Mouse (Mus musculus) spleen, adult 2 months (tissue): ENCODE data around the gene Dgcr6.

Experiments
- CTCF ChIP-seq: fragments of 200-500 bp; IDR thresholded peaks from 2 replicates; pipeline ENCODE4 v1.5.1; 2011; ENCODE audit warnings: mild to moderate bottlenecking, inconsistent platforms; ENCODE audit not compliant: insufficient read depth, insufficient read length, insufficient replicate concordance; ENCODE audit errors: extremely low read depth
- POLR2A ChIP-seq: fragments of 200-500 bp; IDR thresholded peaks from 2 replicates; pipeline ENCODE4 v1.6.1; 2011; ENCODE audit warnings: low read depth, low read length, inconsistent platforms

DNA sequence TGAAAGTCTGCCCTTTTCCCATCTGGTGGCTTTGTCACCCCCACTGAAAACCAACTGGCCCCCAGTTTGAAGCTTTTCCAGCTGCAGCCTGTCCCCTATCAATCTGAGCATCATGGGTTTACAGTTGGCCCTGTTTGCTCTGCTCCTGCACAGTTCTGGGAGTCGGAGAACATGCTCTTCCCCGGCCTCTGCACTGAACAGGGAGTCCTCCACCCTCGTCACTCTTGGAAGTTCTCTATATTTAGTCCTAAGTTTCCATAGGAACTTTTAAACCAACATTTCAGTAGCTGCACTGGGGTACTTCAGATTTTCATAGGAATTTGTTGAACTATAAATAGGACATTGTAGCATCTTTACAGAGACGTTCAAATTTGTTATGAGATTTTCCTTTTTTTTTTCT is 19.4 kb upstream of the Dgcr6 start:
- TF ChIP-seq POLR2A, result no peak
- no peak for TF ChIP-seq CTCF
